Comparison of ENCODE assay signal across 41 mouse cellular contexts in the genomic region with DNA sequence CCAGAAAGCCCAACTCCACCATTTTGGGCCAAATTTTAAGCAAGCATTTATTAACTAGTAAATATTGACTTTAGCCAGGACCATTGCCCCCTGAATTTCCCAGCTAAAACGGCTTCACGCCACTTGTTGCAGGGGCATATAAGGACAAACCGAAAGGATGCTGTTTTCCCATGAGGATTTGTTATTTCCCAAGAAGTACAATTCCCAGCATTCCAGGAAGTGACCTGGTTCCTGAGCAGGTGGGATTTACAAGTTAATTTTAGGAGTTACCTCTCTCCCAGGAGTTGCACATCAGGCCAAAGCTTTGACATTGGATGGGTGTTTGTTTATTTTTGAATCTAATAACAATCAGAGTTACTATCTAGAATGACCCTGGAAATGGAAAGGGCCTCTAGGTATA. TPM values are rescaled to one million over a fixed set of nuclear protein-coding genes. Genes with fewer than 3 reads are reported as not detected.
"Had no signal": no experiment of that assay in that cellular context is flagged by ENCODE, and none has a peak within 500 bp of the region (broad histone marks: within the 10 kb centered on the region; RNA-seq: fewer than 3 reads in every experiment).

No protein-coding gene starts in this region.

- H3K27me3 ChIP-seq: heart, embryonic 12.5 days; hindbrain, embryonic 13.5 days; hindbrain, embryonic 15.5 days; limb, embryonic 13.5 days; limb, embryonic 15.5 days had no signal

- H3K9me3 ChIP-seq: heart, embryonic 12.5 days; hindbrain, embryonic 10.5 days; hindbrain, embryonic 13.5 days; hindbrain, embryonic 15.5 days; limb, embryonic 13.5 days; limb, embryonic 15.5 days had no signal

- DNase-seq: gastrocnemius, adult 2 months; gastrocnemius, postnatal 10 days; gastrocnemius, postnatal 25 days; heart, postnatal 10 days; heart, postnatal 36 days; kidney, adult 11 months; kidney, postnatal 14 days; kidney, postnatal 36 days; layer of hippocampus, adult 9-11 months; layer of hippocampus, postnatal 36 days; left cerebral cortex, postnatal 4 days; lung, adult 18-20 months had no signal

- H3K4me3 ChIP-seq: gastrocnemius, adult 2 months; heart, embryonic 12.5 days; hindbrain, embryonic 10.5 days; hindbrain, embryonic 13.5 days; hindbrain, embryonic 15.5 days; limb, embryonic 13.5 days; limb, embryonic 15.5 days had no signal

- H3K9ac ChIP-seq: heart, embryonic 12.5 days; hindbrain, embryonic 13.5 days; hindbrain, embryonic 15.5 days; limb, embryonic 13.5 days; limb, embryonic 15.5 days; liver, embryonic 14.5 days had no signal

- H3K4me1 ChIP-seq: heart, embryonic 12.5 days; hindbrain, embryonic 10.5 days; hindbrain, embryonic 13.5 days; hindbrain, embryonic 15.5 days; limb, embryonic 13.5 days; limb, embryonic 15.5 days had no signal

- ATAC-seq: hindbrain, postnatal 0 days; intestine, embryonic 16.5 days had no signal

- H3K4me2 ChIP-seq: heart, embryonic 12.5 days; hindbrain, embryonic 13.5 days; hindbrain, embryonic 15.5 days; limb, embryonic 13.5 days; limb, embryonic 15.5 days; liver, embryonic 11.5 days had no signal

- H3K36me3 ChIP-seq: heart, embryonic 12.5 days; hindbrain, embryonic 10.5 days; hindbrain, embryonic 13.5 days; hindbrain, embryonic 15.5 days; limb, embryonic 13.5 days; limb, embryonic 15.5 days had no signal

- H3K27ac ChIP-seq: hindbrain, embryonic 10.5 days; hindbrain, embryonic 13.5 days; hindbrain, embryonic 15.5 days; hindbrain, postnatal 0 days; limb, embryonic 13.5 days; limb, embryonic 15.5 days; liver, embryonic 14.5 days had no signal

RNA-seq across cellular contexts. Expression of a gene that starts 7.0 kb away (rescaled TPM):
- total RNA-seq: gastrocnemius, adult 2 months; gastrocnemius, postnatal 10 days; gastrocnemius, postnatal 25 days; gastrocnemius, postnatal 4 days; granulocyte monocyte progenitor cell, adult 5-6 weeks; heart, adult 8-10 months; heart, postnatal 10 days; heart, postnatal 36 days; hindbrain, postnatal 0 days; layer of hippocampus, adult 18-20 months; layer of hippocampus, adult 8-10 months; layer of hippocampus, postnatal 14 days; layer of hippocampus, postnatal 36 days; left cerebral cortex, adult 18-20 months; left cerebral cortex, adult 8-10 months; left cerebral cortex, postnatal 10 days; left cerebral cortex, postnatal 25 days; left cerebral cortex, postnatal 4 days had no signal
- polyA plus RNA-seq: frontal cortex, adult 2 months; heart, embryonic 12.5 days; heart, embryonic 14.5 days; heart, embryonic 16.5 days; hindbrain, embryonic 10.5 days; hindbrain, embryonic 13.5 days; hindbrain, embryonic 15.5 days; hindbrain, postnatal 0 days; intestine, embryonic 14.5 days; intestine, embryonic 16.5 days; kidney, embryonic 14.5 days; kidney, embryonic 16.5 days; large intestine, adult 2 months; limb, embryonic 11.5 days; limb, embryonic 13.5 days; limb, embryonic 15.5 days; liver, embryonic 11.5 days; liver, embryonic 14.5 days; liver, embryonic 16.5 days had no signal

RNA-seq across cellular contexts. Expression of a gene that starts 10.1 kb away (rescaled TPM):
- total RNA-seq: granulocyte monocyte progenitor cell, adult 5-6 weeks; hindbrain, postnatal 0 days; layer of hippocampus, postnatal 14 days; left cerebral cortex, postnatal 10 days; left cerebral cortex, postnatal 25 days; left cerebral cortex, postnatal 4 days had no signal
- polyA plus RNA-seq: heart, embryonic 12.5 days; heart, embryonic 14.5 days; hindbrain, embryonic 10.5 days; liver, embryonic 11.5 days; liver, embryonic 14.5 days; liver, embryonic 16.5 days had no signal

RNA-seq across cellular contexts. Expression of a gene that starts 37.0 kb away (rescaled TPM):
- total RNA-seq: gastrocnemius, postnatal 4 days; granulocyte monocyte progenitor cell, adult 5-6 weeks; hindbrain, postnatal 0 days; layer of hippocampus, adult 18-20 months; layer of hippocampus, postnatal 14 days; layer of hippocampus, postnatal 36 days; left cerebral cortex, postnatal 10 days; left cerebral cortex, postnatal 25 days; left cerebral cortex, postnatal 4 days had no signal
- polyA plus RNA-seq: frontal cortex, adult 2 months; heart, embryonic 12.5 days; hindbrain, embryonic 10.5 days; hindbrain, embryonic 15.5 days; hindbrain, postnatal 0 days; intestine, embryonic 14.5 days; kidney, embryonic 14.5 days; limb, embryonic 11.5 days had no signal

RNA-seq across cellular contexts. Expression of a gene that starts 44.4 kb away (rescaled TPM):
- total RNA-seq: gastrocnemius, adult 2 months; gastrocnemius, postnatal 10 days; gastrocnemius, postnatal 25 days; gastrocnemius, postnatal 4 days; granulocyte monocyte progenitor cell, adult 5-6 weeks; heart, adult 8-10 months; heart, postnatal 10 days; heart, postnatal 36 days; hindbrain, postnatal 0 days; layer of hippocampus, adult 18-20 months; layer of hippocampus, adult 8-10 months; layer of hippocampus, postnatal 14 days; layer of hippocampus, postnatal 36 days; left cerebral cortex, adult 18-20 months; left cerebral cortex, adult 8-10 months; left cerebral cortex, postnatal 10 days; left cerebral cortex, postnatal 25 days; left cerebral cortex, postnatal 4 days had no signal
- polyA plus RNA-seq: frontal cortex, adult 2 months; heart, embryonic 12.5 days; heart, embryonic 14.5 days; heart, embryonic 16.5 days; hindbrain, embryonic 10.5 days; hindbrain, embryonic 13.5 days; hindbrain, embryonic 15.5 days; hindbrain, postnatal 0 days; intestine, embryonic 14.5 days; intestine, embryonic 16.5 days; kidney, embryonic 14.5 days; kidney, embryonic 16.5 days; large intestine, adult 2 months; limb, embryonic 11.5 days; limb, embryonic 13.5 days; limb, embryonic 15.5 days; liver, embryonic 11.5 days; liver, embryonic 14.5 days; liver, embryonic 16.5 days had no signal
